Mouse (Mus musculus) spleen, embryonic (tissue): ENCODE results near the gene Fmo4.
"Not testable (repeated sequence)": the region's sequence is repeated elsewhere in the genome, so short reads cannot be mapped to it uniquely, and the experiment has no call there.

ENCODE experiments used
- CTCF ChIA-PET: fragments of 350-600 bp; sonication (Branson Sonifier 250); formaldehyde crosslinking; loops from one replicate; lab custom pipeline; 2022; lab: Charles Lee

Fmo4 gene

GRCm38 (mm10) chr1:162796441-162796840 is 17.3 kb downstream of the Fmo4 start:
- CTCF ChIA-PET = no interaction called here

- CTCF ChIA-PET = no interaction called here
Measured at GRCm38 (mm10) chr1:162792306-162793044, 21.3 kb downstream of the Fmo4 start.

- CTCF ChIA-PET = no interaction called here
Measured at GRCm38 (mm10) chr1:162785222-162785621, 28.6 kb downstream of the Fmo4 start.

GRCm38 (mm10) chr1:162783669-162784248 is 30.0 kb downstream of the Fmo4 start:
- CTCF ChIA-PET = no interaction called here

GRCm38 (mm10) chr1:162781035-162781434 is 32.7 kb downstream of the Fmo4 start:
- CTCF ChIA-PET = not testable (repeated sequence)

- CTCF ChIA-PET = no interaction called here
Measured at GRCm38 (mm10) chr1:162777943-162778538, 35.7 kb downstream of the Fmo4 start.

GRCm38 (mm10) chr1:162773661-162774060 is 40.1 kb downstream of the Fmo4 start:
- CTCF ChIA-PET = no interaction called here

GRCm38 (mm10) chr1:162771617-162772360 is 42.0 kb downstream of the Fmo4 start:
- CTCF ChIA-PET = no interaction called here

- CTCF ChIA-PET = no interaction called here
Measured at GRCm38 (mm10) chr1:162752009-162752408, 61.8 kb downstream of the Fmo4 start.

- CTCF ChIA-PET = no interaction called here
Measured at GRCm38 (mm10) chr1:162749607-162750006, 64.2 kb downstream of the Fmo4 start.

GRCm38 (mm10) chr1:162748761-162749160 is 65.0 kb downstream of the Fmo4 start:
- CTCF ChIA-PET = no interaction called here
